Mouse (Mus musculus): ENCODE results near the gene Gm1043.

The Gm1043 gene

DNA sequence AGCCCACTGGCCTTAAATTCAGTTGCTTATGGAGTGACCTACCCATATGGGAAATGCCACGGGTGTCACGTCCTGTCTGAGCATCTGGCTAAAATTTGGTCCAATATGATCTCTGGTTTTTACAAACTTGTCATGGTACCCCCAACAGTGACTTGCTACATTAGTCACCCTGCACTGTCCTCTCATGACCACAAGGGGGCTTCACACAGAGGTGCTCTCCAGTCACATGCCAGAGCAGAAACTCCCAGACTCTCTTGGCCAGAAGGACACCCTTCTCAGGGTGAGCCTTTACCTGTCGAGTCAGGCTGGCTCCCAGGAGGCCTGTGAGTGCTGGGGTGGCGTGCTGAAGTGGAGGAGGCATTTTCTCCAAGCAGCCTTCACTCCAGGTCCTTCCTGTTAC is 33.1 kb downstream of the Gm1043 start:
- DNase-seq = no peak

DNA sequence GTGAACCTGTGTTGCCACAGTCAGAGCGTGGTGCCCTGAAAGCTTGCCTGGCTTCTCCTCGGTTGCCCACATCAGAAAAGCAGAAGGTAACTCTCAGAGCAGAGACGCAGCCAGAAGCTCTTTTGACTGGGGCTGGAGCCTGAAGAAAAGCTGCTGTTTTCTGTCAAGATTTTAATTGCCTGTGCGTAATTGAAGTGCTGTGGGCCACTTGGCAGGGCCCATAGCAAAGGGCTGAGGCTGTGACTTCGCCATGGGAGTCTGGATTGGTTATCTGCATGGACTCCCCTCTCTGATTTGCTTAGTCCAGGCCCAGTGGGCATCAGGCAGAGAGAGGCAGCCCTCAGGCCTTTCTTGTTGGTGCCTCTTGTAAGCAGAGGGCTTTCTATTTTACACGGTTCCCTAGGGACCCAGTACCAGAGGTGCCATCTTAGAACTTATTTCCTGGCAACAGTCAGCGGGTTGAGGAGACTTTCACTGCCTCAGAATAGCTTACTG is 36.1 kb downstream of the Gm1043 start:
- no peak for DNase-seq

DNA sequence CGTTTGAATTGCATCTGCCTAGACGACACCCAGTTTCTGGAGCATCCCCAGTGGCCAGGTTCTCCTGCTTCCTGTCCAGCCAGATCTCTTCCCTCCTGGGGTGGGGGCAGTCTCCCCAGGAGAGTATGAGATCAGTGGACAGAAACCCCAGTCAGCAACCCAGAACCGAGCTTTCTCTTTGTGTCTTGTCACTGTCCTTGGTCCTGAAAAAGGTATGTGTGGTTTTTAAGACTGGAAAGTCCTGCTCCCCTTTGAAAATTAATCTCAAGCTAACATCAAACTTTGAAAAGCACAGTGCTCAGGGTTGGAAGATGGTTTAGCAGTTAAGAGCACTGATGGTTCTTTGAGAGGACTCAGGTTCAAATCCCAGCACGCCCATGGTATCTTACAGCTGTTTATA is 46.7 kb downstream of the Gm1043 start:
- DNase-seq = no peak

DNA sequence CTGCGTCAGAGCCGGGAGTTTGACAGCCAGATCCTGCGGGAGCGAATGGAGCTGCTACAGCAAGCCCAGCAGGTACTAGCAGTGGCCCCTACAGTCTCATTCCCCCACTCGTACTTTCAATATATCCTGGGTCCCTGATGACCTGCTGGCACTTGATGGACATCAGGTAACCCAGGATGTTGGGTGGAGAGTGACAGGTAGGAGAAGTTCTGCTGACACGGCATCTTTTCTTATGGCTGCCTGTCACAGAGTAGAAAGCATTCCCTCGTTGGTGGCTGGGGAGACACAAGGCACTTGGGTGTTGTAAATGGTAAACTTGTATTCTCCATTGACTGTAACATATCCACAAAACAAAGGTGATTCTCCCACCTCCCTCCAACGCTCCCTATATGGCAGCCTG is 56.6 kb downstream of the Gm1043 start:
- no peak for DNase-seq

DNA sequence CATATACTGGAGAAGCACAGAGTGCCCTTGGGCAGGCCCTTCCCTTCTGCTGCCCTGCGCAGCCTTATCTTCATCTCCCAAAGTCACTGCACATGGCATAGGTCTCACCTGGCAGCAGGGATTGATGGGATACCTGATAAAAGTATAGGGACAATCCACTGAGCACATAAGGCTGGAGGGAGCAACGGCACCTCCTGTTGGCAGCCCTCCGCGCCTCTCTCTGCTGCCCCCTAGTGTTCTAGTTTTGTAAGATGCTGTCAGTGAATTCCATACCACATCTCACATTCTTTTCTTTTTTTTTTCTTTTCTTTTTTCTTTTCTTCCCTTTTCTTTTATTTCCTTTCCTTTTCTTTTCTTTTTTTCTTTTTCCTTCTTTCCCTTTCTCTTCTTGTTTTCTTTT is 62.4 kb downstream of the Gm1043 start:
- DNase-seq = peak; percentile 29

DNA sequence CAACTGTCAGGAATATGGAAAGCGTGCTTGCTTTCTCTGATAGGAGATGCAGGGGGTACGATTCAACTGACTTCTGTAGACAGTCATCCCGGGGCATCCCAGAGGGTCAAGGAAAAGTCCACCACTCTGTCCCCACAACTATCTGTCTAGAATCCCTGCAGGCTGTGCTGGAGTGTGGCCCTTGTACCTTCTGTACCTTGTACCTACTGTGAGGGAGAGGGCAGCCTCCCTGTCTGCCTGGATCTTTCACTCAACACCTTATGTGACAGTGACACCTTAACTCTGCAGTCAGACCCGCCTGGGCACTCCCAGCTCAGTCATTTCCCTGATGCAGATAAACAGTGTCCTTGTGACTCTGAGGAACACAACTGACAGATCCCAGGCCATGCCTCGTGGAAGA is 65.5 kb downstream of the Gm1043 start:
- DNase-seq = no peak

DNA sequence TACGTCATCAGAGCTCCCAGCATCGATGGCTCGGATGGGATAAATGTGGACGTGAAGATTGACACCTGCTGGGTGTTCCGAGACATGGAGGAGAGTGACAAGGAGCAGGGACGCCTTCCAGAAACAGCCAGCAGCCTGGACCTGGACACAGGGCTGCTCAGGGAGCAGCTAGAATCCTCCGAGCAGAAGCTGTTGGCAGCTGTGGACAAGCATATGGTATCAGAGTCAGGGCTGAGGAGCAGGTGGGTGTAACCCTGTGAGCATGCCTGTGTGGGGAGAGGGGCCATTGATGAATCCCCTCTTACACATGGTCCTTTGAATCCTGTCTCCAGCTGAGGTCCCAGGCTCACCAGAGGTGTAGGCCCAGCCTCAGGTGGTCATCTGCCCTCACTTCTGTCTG is 69.3 kb downstream of the Gm1043 start:
- no peak for DNase-seq

DNA sequence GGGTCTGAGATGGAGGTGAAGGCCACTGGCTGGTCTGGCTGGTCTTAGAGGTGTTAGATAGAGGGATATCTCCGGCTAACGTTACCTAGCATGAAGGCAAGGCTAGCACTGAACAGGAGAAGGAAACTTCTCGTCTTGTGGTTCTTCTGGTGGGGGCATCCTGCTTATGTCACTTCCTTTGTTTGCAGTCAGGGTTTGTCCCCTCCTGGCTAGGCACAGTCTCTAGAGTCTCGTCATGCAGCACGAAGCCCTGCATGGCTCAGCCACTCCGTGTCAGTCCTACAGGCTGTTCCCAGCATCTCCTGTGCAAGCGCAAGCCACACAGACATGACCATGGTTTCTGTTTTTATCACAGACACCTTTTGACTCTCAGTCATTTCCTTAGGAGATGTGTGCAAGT is 73.2 kb downstream of the Gm1043 start:
- no peak for DNase-seq

DNA sequence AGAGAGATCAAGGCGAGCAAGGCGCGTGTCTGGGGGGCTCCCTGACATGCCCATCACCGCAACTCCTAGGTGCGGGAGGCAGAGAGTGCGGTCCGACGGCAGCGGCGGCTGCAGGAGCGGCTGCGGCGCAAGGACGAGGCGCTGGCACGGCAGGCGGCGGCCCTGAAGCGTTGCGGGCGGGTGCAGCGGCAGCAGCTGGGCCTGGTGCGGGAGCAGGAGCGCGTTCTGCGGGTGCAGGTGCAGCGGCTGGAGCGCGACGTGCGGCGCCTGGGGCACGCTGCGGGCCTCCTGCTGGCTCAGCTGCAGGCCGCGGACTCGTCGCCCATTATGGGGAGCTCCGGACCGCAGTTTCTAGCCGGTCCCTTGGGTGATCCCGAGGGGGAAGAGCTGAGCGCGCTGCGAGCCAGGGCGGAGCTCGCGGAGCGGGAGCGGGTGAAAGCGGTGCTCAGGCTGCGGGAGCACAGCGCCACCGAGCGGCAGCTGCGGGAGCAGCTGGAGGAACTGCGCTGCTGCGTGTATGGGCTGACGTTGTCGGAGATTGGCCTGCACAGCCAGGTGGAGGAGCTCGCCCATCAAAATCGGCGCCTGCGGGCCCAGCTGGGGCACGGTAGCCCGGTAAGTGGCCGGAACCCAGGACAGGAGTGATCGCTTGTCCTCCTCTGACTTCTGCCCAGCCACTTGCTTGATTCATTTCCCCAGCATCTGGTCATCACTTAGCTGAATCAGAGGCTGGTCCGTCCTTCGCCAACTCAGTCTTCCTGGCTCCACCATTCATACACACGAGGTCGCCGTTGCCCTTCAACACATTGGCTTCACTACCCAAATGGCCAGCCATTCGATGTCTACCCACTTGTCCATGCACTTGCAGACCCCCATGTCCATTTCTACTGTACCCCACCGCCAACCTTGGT is 78.0 kb downstream of the Gm1043 start:
- DNase-seq = peak; percentile 32

DNA sequence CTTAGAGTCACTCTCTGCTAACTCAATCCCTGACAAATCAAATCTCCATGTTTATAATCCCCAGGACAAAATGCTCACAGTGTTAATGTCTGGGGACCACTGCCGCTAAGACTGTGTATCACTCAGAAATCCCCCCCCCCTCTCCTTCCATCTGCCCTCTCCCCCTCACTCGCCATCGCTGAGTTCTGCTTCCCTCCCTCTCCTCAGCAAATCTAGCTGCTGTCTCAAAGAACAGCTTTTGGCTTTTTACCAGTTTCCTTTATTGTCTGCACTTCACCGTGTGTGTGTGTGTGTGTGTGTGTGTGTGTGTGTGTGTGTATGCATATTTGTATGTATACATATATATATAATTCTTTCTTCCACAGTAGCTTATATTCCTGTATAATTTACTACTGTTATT is 91.3 kb downstream of the Gm1043 start:
- no peak for DNase-seq

DNA sequence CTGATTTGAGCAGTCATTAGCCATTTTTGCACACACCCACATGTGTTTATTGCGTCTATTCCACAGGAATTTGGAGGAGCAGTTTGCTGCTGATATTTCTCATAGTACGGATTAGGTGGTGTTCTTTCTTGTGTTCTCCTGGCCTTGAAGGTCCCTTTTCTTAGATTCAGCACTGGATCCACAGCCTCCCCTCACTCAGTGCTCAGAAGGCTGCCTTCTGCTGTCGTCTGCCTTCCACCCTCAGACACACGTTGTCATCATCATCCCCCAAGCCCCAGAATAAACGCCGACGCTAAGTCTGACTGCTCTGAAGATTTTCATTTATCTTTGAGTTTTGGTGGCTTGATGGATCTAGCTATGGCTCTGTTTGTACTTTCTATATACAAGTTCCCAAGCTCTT is 91.9 kb downstream of the Gm1043 start:
- no peak for DNase-seq

DNA sequence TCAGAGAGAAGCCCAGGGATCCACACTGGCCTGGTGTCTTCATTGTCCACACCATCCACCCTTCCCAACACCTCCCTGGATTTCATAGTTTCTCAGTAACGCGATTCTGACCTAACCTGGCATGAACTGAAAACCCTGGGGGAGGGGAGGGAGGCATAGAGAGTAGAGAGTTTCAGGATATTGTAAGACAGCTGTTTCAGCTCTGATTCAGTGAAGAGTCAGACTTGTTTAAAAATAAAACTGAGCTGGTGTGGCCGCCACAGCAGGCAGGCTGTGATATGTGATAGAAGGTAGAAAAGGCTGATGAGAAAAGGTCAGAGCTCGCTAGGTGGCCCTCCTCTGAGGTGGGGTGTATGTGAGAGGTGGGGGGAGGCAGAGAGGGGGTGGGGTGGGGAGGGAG is 93.6 kb downstream of the Gm1043 start:
- DNase-seq = no peak

DNA sequence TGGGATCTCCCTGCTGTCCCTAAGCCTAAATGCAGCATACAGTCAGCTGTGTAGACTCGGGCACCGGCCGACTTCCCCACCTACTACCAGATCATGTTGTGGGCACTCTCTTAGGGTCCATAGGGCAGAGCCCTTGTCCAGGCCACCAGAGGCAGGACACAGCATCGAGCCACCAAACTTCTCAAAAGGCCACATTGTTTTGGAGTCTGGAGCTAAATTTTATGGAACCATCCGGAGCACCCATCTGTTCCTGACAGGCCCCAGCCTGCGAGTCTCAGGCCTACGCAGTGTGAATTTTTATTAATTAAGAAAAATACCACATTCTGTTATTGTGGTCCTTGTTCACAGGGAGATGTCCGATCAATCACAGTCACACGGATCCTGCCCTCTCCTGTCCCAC is 94.7 kb downstream of the Gm1043 start:
- DNase-seq = no peak

DNA sequence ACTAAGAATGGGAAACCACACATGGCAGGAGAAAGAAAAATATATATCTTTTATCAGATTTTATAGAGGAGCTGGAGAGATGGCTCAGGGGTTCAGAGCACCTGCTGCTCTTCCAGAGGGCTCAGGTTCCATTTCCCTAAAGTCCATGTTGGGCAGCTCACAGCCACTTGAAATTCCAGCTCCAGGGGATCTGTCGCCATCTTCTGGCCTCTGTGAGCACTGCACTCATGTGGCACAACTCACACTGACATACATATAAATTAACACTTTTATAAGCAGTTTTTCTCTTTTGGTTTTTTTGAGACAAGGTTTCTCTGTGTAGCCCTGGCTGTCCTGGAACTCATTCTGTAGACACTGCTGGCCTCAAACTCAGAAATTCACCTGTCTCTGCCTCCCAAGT is 95.5 kb downstream of the Gm1043 start:
- no peak for DNase-seq

DNA sequence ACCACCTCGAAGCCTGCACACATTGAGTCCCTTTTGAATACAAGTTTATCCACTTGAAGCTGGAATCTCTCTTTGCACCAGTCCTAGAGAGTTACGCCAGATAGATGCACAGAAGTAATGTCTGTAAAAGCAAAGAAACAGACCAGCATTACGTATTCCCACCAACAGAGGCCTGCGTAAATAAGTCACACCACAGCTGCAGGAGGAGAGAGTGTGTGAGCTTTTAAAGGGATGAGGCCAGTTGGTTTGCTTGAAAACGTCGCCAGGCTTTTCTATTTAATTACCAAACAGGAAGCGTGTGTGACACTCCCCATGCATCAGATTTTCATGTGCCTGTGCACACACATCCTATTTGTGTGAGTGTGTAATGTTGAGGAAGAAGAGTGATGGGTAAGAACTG is 99.4 kb downstream of the Gm1043 start:
- DNase-seq = no peak

DNA sequence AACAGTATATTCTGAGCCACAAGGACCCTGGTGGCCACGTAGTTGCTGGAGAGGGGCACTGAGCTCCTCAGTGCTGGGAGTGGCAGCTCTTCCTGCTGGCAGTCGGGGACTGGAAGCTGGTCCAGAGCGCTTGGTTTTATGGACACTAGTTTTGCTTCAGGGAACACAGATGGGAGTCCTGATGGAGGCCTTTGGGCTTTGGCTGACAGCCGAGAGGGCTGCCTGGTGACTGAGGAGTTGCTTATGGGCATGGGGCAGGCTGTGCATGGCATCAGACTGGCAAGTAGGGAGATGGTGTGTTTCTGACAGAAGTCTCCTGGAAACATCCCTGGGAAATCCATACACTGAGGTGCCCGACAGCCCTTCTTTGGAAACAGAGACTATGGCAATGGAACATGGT is 105.2 kb downstream of the Gm1043 start:
- no peak for DNase-seq

DNA sequence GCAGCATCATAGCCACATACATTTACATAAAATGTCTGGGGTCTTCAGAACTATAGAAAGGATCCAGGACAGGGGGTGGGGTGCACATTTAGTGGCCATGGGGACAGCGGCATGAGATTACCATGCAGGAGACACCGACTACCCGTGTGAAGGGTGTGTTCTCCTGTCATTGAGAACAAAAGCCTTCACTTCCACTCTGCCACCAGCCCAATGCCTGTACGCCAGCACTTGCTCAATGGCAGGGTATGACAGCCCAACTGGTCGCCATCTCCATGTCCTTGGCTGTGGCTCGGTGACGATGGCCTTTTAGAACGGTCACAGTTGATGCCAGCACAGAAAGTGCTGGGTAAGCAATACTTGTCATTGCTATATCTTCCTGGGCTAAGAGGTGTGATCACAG is 111.0 kb downstream of the Gm1043 start:
- DNase-seq = no peak

DNA sequence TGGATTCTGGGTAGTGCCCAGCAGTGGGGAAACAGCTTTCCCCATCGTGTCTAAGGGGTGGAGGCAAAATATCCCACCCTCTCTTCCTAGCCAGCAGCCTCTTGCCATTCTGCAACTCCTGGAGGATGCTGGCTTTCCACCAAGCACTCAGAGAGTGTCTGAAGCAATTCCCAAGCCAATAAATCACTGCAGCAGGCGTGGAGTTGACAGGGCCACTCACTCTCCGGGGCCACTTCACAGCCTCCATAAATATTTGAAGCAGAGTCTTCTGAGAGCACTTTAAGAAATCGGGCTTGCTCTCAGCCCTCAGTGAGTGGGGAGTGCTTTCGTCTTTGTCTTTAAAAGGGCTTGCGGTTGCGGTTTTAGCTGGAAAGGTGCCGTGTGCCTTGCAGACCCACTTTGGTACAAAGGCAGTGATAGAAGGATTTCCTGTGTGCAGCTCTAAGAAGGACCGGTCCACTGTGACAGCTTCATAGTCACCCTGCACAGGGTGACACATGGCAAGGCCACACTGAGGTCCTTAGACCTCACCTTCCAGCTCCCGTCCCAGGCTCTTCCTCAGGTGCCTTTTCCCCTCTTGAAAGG is 111.6 kb downstream of the Gm1043 start:
- no peak for DNase-seq

DNA sequence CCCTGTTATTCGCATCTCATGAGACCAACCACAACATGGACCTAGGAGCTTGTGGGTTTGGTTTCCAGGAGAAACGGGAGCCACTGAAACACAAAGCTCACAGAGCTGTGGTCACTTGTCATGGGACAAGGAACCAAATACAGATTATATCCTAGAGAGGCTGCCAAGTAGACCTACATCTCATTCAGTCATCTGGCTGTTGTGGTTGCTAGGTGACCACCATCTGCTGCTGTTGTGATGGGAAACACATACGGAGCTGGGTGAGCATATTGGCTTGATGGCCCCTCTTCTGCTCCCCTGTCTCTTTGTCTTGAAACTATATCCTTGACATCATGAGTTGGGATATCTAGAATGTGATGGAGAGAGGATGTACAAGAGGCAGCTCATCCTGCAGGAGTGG is 112.3 kb downstream of the Gm1043 start:
- no peak for DNase-seq

DNA sequence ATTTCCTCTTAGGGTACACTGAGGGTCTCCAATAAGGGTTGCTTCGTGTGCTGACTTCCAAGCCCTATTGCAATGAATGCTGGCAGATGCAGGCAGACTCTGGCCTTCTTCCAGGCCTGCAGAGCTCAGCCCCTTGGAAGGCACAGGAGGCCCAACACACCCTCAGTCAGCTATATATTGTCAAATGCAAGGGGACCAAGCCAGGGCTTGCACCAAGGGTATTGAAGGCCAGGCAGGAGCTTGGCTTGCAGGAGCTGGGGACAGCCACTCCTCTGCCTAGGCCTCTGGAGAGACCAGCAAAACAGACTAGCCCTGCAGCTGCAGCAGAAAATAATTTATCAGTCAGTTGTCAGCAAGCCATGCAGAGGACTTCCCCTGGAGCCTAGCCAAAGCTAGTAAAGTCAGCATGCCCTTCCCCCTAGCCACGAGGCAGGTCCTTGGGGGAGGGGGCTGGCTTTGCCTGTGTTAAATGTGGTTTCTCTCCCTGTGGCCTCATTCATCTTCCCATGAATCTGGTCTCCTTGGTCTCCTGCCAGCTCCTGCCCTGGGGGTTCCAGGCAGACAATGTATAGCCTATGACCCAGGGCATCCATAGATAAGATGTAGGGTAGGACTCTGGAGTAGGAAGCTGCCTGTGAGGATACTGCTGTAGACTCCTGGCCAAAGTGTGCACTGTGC is 113.0 kb downstream of the Gm1043 start:
- DNase-seq = peak; percentile 42

DNA sequence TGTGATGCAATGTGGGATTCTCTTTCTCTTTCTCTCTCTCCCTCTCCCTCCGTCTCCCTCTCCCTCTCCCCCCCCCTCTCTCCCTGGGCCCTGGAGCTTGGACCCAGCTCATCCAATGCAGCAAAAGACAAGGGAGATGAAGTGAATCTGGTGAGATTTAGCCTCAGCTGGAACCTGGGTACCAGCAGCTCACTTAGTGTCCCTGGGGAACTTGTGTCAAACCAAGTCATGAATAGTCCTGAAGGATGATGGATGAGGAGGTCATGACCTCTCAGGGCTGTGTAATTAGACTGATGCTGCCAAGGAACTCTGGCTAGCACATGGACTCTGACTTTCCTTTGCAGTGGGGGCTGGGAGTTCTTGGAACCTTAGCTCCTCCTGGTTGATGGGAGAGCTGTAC is 117.1 kb downstream of the Gm1043 start:
- no peak for DNase-seq

DNA sequence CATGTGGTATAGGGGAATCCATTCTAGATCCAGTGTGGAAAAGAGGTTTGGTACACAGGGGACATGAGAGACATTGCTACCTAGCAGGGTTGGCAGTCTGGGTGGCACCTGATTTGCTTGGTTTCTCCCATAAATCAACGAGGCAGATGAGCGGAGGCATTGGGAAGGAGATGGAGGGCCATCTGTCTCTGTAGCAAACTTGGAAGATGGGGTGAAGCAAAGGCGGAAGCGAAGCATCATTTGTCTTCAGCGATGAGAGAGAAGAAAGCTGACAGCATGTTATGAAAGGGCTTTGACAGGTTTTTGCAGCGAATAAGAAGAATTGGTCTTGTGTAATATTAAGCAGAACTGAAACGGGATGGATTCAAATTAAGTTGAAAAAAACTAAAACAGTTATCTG is 119.7 kb downstream of the Gm1043 start:
- DNase-seq = no peak

DNA sequence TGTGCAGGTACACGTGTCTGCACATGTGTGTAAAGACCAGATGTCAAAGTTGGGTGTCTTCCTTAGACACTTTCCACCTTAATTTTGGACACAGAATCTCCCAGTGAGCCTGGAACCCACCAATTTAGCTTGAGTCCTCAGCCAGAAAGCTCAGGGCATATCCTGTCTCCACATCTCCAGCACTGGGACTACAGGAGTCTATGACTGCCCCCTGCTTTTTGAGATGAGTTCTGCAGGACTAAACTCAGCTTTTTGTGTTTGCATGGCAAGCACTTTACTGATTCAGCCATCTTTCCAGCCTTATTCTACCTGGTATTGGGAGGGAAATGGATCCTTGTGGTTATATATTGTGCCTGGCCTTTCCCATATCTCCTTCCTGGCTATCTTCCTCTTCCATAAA is 120.2 kb downstream of the Gm1043 start:
- DNase-seq = no peak

DNA sequence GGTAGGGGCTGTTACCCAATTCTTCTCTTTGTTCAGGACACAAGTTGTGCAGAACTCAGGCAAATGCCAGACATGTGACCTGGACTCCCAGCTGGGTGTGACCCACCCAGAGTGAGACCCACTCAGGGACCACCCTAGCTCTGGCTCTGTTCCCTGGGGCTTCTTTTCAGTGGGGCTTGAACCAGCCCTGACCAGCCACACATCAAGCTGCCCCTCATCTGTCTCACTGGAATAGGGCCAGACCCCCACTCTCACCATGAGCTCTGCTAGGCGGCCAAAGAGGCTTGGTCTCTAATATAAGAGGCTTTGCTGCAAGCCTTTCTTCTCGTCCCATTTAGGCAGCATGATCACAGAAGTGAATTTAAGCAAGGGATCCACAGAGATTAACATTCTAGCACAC is 121.2 kb downstream of the Gm1043 start:
- DNase-seq = no peak
